Mouse (Mus musculus) midbrain, embryonic 11.5 days (tissue): ENCODE data around the gene Rps10. TPM values are rescaled to one million over a fixed set of nuclear protein-coding genes. Genes with fewer than 3 reads are reported as not detected.

Experiments
- ATAC-seq: fragments of 200-750 bp; cut with Nextera tagmentation; 2 replicates; pipeline ENCODE4 v1.8.0; 2017; ENCODE audit warnings: moderate TSS enrichment, moderate library complexity; ENCODE audit not compliant: low FRiP score
- DNase-seq: peaks from one replicate; pipeline ENCODE4 v3.0.0; 2015; ENCODE audit warnings: low spot score; ENCODE audit errors: missing footprints
- H3K27ac ChIP-seq: fragments of 300-500 bp; sonication (generic); 2 replicates; pipeline ENCODE4 v1.5.1; 2014; ENCODE audit warnings: low read depth, low read length
- H3K27me3 ChIP-seq: fragments of 300-500 bp; sonication (generic); 2 replicates; pipeline ENCODE4 v1.6.1; 2014; ENCODE audit warnings: mild to moderate bottlenecking, low read length, moderate library complexity, mixed read lengths; ENCODE audit not compliant: control insufficient read depth, insufficient read depth
- H3K36me3 ChIP-seq: fragments of 300-500 bp; sonication (generic); 2 replicates; pipeline ENCODE4 v1.6.1; 2014; ENCODE audit warnings: mild to moderate bottlenecking, low read length, moderate library complexity, mixed read lengths; ENCODE audit not compliant: control insufficient read depth, insufficient read depth
- H3K4me1 ChIP-seq: fragments of 300-500 bp; sonication (generic); 2 replicates; pipeline ENCODE4 v1.6.1; 2014; ENCODE audit warnings: low read length; ENCODE audit not compliant: control insufficient read depth, insufficient read depth
- H3K4me2 ChIP-seq: fragments of 300-500 bp; sonication (generic); 2 replicates; pipeline ENCODE4 v1.6.1; 2014; ENCODE audit warnings: mild to moderate bottlenecking, moderate library complexity
- H3K4me3 ChIP-seq: fragments of 300-500 bp; sonication (generic); 2 replicates; pipeline ENCODE4 v1.5.1; 2014; ENCODE audit warnings: low read depth, low read length
- H3K9ac ChIP-seq: fragments of 300-500 bp; sonication (generic); 2 replicates; pipeline ENCODE4 v1.6.1; 2014; ENCODE audit warnings: low read length
- H3K9me3 ChIP-seq: fragments of 300-500 bp; sonication (generic); 2 replicates; pipeline ENCODE4 v1.6.1; 2016; ENCODE audit warnings: low read length; ENCODE audit not compliant: control insufficient read depth
- WGBS: fragments of 180-500 bp; shearing (Covaris S2); extraction: QIAGEN DNeasy Blood & Tissue Kit; methylation state at CpG from one replicate; pipeline ENCODE4 v1.1.7; 2014; 5-methylcytosine and 5-hydroxymethylcytosine counted together
- polyA plus RNA-seq: library from polyadenylated mRNA; unstranded; fragments of >200 nt; fragmentation: Nextera tagmentation; extraction: Ambion mirVana; gene quantifications from 2 replicates; pipeline ENCODE4 v1.2.1, GENCODE M21; 2014

Rps10 gene
- polyA plus RNA-seq, 1 experiment from 2014 or later = 859 TPM

GRCm38 (mm10) chr17:27610679-27611518 lies 25.6 kb downstream of the Rps10 start:
- H3K27ac ChIP-seq = no peak overlapping the region
- no peak overlapping the region for H3K9ac ChIP-seq
- no peaks in the 10 kb centered on the region; the same call in 1 of the 2 replicates for H3K36me3 ChIP-seq
- ATAC-seq (no peak), DNase-seq (no peak)
- H3K27me3 ChIP-seq = no peaks in the 10 kb centered on the region
- H3K9me3 ChIP-seq = no peaks in the 10 kb centered on the region
- no peak overlapping the region for H3K4me3 ChIP-seq
- WGBS = 87% methylated on average over 10 of the region's 10 CpGs
- H3K4me1 ChIP-seq = no peaks in the 10 kb centered on the region
- H3K4me2 ChIP-seq = no peak overlapping the region

DNA sequence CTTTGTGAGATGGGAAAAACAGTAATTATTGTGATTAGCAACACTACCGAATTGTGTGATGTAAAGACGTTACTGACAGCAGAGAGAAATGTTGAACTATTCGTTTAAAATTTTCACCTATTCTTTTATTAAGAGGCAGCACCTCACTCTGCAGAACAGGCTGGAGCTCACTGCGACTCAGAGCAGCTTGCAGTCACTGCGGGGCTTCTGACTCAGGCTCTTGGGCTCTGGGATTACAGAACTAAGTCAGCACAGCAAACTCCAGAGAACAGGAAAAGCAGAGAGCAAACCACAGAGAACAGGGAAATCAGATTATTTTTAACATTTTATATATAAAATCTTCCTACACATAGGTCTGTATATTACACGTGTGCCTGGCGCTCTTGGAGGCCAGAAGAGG lies 26.9 kb downstream of the Rps10 start:
- DNase-seq = no peak
- ATAC-seq = no peak
- Histone ChIP-seq H3K4me2 (no peak overlapping the region), H3K36me3 (no peaks in the 10 kb centered on the region; the same call in 1 of the 2 replicates), H3K9ac (no peak overlapping the region), H3K27ac (no peak overlapping the region), H3K27me3 (no peaks in the 10 kb centered on the region), H3K4me3 (no peak overlapping the region), H3K9me3 (no peaks in the 10 kb centered on the region), H3K4me1 (no peaks in the 10 kb centered on the region)
- 90% methylated on average over 7 of the region's 7 CpGs for WGBS

DNA sequence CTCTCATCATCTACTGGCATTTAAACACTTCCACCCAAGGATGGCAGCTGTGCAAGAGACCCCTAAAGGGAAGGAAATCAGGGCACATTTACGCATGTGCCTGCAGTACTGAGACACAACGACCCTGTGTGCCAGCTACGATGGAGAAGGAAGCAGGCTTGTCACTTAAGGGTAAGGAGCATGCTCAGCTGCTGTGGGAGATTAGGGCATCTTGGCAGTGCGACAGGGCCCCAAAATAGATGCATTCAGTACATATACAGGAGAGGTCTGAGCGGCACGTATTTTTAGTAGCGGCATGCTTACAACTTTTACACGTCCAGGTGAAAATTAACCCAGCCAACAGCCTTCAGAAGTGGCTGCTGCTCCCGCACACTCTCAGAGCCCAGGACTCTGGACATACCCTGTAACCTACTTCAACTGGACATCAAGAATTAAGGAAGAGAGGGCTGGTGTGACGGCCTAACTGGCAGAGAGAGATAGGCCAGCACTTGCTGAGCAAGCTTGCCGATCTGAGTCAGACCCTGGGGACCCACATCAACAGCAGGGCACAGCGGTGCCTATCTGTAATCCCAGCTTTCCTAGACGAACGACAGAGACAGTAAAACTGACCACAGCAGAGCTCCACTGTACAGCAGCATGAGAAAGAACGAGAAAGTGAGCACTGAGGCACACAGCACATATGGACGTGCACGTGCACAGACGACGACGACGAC lies 32.8 kb downstream of the Rps10 start:
- H3K9ac ChIP-seq = no peak overlapping the region
- H3K9me3 ChIP-seq = no peaks in the 10 kb centered on the region
- WGBS = 86% methylated on average over 21 of the region's 21 CpGs
- H3K27ac ChIP-seq = no peak overlapping the region
- H3K4me3 ChIP-seq = no peak overlapping the region
- H3K4me1 ChIP-seq = peaks cover 9% of the 10 kb centered on the region
- ATAC-seq (no peak), DNase-seq (no peak)
- H3K36me3 ChIP-seq = no peaks in the 10 kb centered on the region
- no peak overlapping the region for H3K4me2 ChIP-seq
- H3K27me3 ChIP-seq = no peaks in the 10 kb centered on the region

DNA sequence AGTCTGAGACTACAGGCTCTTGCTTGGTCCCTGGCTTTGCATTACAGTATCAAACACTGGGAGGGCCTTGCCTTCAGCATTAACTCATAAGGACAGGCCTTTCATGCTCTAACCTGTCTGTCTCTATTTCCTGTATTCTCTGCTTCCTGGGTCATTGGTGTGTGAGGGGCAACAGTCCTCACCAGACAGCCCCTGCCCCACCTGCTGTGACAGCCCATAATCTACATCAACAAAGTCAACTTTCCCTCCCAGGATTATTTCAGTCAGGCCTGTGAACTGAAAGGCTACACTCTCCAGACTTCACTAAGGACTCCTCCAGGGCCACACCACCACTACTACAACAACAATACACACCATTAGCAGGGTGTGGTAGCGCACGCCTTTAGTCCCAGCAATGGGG lies 33.4 kb downstream of the Rps10 start:
- Histone ChIP-seq H3K9ac (no peak overlapping the region), H3K36me3 (no peaks in the 10 kb centered on the region), H3K4me2 (no peak overlapping the region), H3K9me3 (no peaks in the 10 kb centered on the region), H3K27ac (no peak overlapping the region), H3K4me1 (peaks cover 9% of the 10 kb centered on the region), H3K27me3 (no peaks in the 10 kb centered on the region), H3K4me3 (no peak overlapping the region)
- 82% methylated on average over 2 of the region's 2 CpGs for WGBS
- no peak for DNase-seq
- ATAC-seq = no peak

DNA sequence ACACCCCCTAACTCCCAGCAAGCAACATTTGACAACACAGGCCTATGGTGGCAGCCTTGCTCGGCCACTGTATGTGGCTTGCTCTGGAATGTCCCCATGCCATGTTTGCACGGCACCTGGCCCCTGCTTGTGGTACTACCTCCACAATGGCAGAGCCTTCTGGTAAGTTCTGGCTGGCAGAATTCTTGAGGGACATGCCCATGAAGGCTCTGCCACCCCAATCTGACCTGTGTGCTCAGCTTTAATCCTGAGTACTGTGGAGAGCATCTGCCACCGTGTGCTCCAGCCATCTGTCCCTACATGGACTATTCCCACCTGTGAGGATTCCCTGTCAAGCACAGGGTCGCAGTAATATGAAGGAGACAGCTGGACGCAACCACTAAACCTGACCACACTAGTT lies 35.6 kb downstream of the Rps10 start:
- WGBS = 80% methylated on average over 5 of the region's 5 CpGs
- no peak overlapping the region for H3K4me2 ChIP-seq
- H3K9ac ChIP-seq = no peak overlapping the region
- H3K4me3 ChIP-seq = no peak overlapping the region
- H3K27ac ChIP-seq = no peak overlapping the region
- H3K27me3 ChIP-seq = no peaks in the 10 kb centered on the region
- no peaks in the 10 kb centered on the region for H3K9me3 ChIP-seq
- peaks cover 3% of the 10 kb centered on the region; the same call in 1 of the 2 replicates for H3K36me3 ChIP-seq
- DNase-seq (no peak), ATAC-seq (no peak)
- peaks cover 9% of the 10 kb centered on the region for H3K4me1 ChIP-seq

DNA sequence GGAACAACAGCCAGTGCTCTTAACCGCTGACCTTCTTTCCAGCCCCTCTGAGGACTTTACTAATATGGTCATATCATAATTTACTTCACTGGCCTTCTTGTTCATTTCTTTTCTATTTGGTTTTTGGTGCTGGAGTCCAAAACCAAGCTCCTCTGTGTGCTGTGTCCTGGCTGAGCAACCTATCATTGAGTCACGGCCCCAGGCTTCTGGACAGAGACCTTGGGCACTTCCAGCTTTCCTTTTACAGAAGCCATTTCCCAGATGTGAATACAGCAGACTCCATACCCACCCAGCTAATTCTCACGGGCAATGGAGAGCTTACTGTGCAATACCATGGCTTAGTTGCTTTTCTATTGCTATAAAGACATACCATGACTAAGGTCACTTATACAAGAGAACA lies 36.2 kb downstream of the Rps10 start:
- Histone ChIP-seq H3K27me3 (no peaks in the 10 kb centered on the region), H3K4me3 (no peak overlapping the region), H3K9me3 (no peaks in the 10 kb centered on the region), H3K9ac (no peak overlapping the region), H3K27ac (no peak overlapping the region), H3K4me2 (no peak overlapping the region), H3K36me3 (peaks cover 5% of the 10 kb centered on the region; the same call in 1 of the 2 replicates), H3K4me1 (peaks cover 9% of the 10 kb centered on the region)
- ATAC-seq (no peak), DNase-seq (no peak)
- WGBS = 91% methylated on average over 3 of the region's 3 CpGs

DNA sequence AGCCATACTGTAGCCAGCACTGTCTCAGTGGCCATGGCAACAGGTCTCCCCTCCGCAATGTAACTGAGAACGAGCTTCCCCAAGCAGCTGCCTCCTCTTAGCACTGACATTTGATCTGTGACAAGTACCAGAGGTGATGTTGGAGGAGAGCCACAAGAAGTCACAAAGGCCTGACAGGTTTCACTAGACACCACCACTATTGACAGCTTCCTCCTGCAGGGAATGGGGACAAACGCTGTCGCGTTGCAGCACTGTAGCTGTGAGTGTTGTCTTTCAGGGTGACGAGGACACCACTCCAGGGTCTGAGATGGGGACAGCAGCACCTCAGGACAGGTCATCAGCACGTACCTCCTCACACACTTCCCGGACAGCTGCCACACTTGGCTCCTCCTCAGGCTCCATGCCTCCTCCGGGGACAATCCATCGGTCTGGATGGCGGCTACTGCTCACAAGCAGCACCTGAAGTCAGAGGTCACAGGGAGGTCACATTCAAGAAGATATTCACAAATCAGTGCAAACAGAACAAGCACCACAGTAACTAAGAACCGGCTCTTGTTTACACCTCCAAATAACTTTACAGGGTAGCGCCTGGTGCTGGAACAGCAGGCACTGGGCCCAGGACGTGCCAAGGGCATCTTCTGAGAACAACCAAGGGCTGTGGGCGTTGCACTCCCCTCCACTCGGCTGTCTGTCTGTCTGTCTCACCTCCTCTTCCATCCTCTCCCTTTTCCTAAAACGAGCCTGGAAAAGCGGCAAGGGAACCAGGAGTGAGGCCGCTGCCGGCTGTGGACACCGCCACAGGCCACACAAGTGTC lies 39.9 kb downstream of the Rps10 start:
- Histone ChIP-seq H3K36me3 (peaks cover 9% of the 10 kb centered on the region; the same call in 1 of the 2 replicates), H3K4me1 (no peaks in the 10 kb centered on the region; the same call in 1 of the 2 replicates), H3K4me2 (no peak overlapping the region), H3K4me3 (no peak overlapping the region), H3K27ac (no peak overlapping the region), H3K9ac (no peak overlapping the region), H3K9me3 (no peaks in the 10 kb centered on the region), H3K27me3 (no peaks in the 10 kb centered on the region)
- ATAC-seq (no peak), DNase-seq (no peak)
- 88% methylated on average over 21 of the region's 21 CpGs for WGBS

- Histone ChIP-seq H3K27ac (no peak overlapping the region), H3K9me3 (no peaks in the 10 kb centered on the region), H3K4me2 (no peak overlapping the region), H3K36me3 (peaks cover 9% of the 10 kb centered on the region; the same call in 1 of the 2 replicates), H3K9ac (no peak overlapping the region), H3K4me3 (no peak overlapping the region), H3K4me1 (no peaks in the 10 kb centered on the region; the same call in 1 of the 2 replicates), H3K27me3 (no peaks in the 10 kb centered on the region)
- ATAC-seq = no peak
- no peak for DNase-seq
- WGBS = 93% methylated on average over 15 of the region's 15 CpGs
These were observed 40.7 kb downstream of the Rps10 start for GRCm38 (mm10) chr17:27595659-27596375.
